Mouse (Mus musculus) monocyte, adult 5-6 weeks (primary cell): ENCODE results near the gene Hist1h1c. TPM values are rescaled to one million over a fixed set of nuclear protein-coding genes. Genes with fewer than 3 reads are reported as not detected.

Source experiments
- ATAC-seq: fragments of 153-309, 156-312 bp; replicated peaks from 2 replicates; pipeline ENCODE4 v1.8.0; 2017; ENCODE audit warnings: mild to moderate bottlenecking; ENCODE audit not compliant: low TSS enrichment, insufficient number of reproducible peaks, severe bottlenecking, poor library complexity, low FRiP score
- total RNA-seq: library from RNA; stranded (forward); fragments of 200-1000, 200-491, 200-594 nt; gene quantifications from 3 replicates; pipeline ENCODE4 v1.2.3, GENCODE M21; 2017

Gene Hist1h1c
- total RNA-seq, 1 experiment from 2014 or later = 677 TPM

DNA sequence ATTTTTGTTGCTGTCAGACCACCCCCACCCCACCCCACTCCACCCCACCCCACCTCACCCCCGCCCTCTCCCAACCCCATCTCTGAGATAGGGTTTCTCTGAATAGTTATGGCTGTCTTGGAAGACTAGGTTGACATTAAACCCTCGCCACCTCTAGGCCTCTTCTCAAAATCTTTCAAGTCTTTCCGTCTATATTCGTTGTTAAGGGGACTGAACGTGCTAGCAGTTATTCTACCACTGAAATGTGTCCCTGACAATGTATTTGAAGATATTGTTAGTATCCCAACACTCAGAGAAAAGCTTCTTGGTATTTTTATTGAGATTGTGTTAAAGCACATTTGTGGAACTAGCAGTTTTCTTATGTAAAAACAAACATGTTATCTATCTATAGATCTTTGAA is 2.3 kb downstream of the Hist1h1c start:
- no peak for ATAC-seq

DNA sequence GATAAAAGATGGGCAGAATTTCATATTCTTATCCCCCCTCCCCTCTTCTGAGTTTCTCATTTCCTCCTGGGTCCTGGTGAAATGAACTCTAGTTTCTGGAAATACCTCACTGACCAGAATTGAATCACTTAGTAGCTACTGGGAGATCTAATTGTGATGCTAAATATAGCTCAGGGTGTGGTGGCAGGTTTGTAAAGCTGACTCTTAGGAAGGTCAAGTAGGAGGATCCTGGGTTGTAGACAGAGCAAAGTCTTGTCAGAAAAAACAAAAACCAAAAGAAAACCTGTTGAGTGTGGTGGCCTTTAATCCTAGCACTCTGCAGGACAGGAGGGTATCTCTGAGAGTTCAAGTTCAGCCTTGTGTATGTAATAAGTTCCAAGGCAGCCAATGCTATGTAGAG is 3.4 kb downstream of the Hist1h1c start:
- ATAC-seq = no peak

DNA sequence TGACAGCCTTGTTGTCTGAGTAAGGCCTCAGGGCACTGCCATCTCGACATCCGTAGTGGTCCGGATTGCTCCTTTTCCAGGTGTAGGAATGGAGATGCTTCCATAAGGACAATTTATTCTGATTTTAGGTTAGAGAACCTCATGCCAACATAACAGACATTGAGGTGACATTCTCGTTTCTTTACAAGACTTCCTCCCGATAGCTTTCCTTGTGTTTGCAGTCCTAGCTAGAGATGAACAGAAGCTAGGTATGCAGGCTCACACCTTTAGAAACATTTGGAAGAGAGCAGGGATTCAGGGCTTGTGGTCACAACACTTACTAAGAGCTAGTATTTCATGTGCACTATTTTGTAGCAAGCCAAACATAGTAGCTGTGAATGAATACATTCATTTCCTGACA is 4.6 kb downstream of the Hist1h1c start:
- no peak for ATAC-seq

DNA sequence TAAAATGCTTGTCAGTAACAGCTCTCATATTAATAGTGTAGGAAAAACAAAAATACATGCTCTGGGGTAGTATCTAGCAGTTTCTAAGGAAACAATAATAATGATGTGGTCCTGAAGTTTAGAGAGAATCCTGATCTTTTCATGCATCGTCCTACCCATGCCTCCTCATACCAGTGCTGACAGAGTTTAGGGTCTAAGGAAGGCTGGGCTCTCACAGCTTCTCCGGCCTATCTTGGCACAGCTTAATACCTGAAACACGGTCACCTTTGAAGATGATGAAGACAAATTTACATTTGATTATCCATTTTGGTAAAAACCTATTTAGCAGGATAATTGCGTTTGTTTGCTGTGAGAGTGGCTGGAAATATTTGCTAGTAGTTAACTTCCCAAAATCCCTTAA is 5.4 kb downstream of the Hist1h1c start:
- ATAC-seq = no peak

DNA sequence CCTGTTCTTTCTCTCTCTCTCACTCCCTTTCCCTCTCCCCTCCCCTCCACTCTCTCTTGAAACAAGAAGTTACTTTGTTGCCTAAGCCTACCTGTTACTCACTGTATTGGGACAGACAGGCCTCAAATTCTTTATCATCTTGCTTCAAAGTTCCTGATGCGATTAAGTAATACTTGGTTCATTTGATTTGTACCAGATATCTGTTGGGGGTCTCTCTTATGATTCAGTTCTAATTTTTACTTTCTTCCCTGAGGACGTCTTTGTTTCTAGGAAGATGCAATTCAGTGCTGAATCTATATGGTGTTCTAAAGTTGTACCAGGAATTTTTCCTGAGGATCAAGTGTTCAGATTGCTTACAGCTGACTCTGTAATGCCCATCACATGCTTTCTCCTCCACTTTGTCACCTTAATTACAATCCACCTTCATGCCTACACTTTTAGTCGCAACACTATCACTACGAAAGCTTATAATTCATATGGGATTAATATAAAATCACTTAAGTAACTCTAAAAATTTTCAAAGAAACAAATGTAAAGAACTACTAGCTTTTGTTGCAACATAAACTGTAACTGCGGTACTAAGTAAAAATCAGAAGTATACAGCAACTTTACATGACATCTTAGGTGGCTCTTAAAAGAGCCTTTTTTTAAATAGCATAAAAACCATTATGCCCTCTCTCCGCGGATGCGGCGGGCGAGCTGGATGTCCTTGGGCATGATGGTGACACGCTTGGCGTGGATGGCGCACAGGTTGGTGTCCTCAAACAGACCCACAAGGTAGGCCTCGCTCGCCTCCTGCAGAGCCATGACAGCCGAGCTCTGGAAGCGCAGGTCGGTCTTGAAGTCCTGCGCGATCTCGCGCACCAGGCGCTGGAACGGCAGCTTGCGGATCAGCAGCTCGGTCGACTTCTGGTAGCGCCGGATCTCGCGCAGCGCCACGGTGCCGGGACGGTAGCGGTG is 6.1 kb downstream of the Hist1h1c start:
- no peak for ATAC-seq

DNA sequence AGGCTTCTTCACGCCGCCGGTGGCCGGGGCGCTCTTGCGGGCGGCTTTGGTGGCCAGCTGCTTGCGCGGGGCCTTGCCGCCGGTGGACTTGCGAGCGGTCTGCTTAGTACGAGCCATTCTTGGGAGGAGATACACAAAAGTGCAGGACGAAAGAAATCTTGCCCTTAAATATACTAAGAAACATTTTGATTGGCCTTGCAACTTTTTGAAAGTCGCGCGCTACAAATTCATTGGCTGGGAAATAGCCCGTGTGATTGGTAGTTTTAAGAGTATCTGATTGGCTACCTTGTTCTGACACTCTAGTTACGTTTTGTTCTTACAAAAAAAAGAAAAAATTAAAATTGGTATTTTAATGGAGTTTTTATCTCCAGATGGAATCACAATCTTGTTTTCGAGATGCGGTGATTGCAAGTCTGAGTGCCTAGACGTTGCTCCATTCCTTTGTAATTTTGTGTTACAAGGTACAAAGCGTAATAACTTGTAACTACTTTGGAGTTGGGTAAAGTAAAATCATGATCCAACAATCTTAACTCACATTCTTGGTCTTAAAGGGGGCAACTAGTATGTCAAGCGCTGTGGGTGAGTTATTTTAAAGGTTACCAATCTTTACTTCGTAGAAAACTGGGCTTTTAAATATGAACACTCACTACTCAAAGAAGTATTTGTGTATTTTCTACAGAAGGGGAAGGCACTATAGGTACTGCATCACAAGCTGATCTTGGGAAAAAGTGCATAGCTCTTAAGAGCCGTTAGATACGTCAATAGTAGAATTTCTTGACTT is 7.0 kb downstream of the Hist1h1c start, which contains the start of gene Hist1h3c:
Hist1h3c (minus strand) TSS at position 222 of the 781 bp plus-strand sequence.
- 0 out of 2 replicates have a peak, but pooled peaks have one; percentile 51 for ATAC-seq

DNA sequence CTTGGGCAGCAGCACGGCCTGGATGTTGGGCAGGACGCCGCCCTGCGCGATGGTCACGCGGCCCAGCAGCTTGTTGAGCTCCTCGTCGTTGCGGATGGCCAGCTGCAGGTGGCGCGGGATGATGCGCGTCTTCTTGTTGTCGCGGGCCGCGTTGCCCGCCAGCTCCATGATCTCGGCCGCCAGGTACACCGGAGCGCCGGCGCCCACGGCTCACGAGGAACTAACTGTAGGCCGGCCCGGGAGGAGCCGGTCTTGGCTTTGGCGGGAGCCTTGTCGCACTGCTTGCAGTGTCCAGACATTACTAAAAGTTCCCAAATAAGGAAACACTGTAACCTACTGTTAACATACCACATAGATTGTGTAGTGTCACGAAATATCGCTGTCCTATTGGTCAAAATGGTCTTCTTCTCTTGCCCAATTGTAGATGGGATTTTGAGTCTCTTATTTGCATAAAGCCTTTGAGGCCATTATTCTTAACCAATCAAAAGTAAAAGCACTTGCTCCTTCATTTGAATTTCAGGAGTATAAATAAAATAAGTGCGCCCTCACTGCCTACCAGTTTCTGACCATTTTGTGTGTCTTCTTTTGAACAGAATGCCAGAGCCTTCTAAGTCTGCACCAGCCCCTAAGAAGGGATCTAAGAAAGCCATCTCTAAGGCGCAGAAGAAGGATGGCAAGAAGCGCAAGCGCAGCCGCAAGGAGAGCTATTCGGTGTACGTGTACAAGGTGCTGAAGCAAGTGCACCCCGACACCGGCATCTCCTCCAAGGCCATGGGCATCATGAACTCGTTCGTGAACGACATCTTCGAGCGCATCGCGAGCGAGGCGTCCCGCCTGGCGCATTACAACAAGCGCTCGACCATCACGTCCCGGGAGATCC is 7.8 kb downstream of the Hist1h1c start, which contains the start of gene Hist1h2bb:
Hist1h2bb (plus strand) TSS at position 534 of the 880 bp plus-strand sequence.
- ATAC-seq = peak; percentile 91

DNA sequence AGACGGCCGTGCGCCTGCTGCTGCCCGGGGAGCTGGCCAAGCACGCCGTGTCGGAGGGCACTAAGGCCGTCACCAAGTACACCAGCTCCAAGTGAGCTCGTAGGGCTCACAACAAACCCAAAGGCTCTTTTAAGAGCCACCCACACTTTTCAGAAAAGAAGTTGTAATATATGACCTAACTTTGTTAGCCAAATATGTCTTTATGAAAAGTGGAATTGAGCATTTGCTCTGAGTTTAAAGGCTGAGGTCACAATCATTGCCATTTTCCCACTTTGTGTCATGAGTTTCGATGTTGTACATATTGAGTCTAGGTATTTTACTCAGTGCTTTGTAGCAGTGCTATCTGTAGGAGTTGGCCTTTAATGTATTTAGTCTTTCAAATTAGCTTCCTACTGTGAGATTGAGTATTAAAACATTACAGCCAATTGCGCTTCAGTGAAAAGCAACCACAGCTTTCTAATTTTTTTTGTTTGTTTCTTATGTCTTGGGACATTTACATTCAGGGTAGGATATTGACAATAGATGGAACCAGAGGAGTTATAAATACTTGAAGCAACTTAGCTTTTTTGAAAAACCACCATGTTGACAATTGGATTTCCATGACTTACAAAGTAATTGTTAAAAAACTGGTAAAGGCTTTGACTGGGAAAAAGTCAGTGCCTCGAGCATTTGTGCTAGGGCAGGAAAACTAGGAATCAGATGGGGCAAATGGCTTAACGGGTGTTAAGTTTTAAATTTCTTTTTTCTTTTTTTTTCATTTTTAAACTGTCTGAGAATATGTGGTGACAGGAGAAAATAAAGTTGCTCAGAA is 8.7 kb downstream of the Hist1h1c start:
- ATAC-seq = no peak

DNA sequence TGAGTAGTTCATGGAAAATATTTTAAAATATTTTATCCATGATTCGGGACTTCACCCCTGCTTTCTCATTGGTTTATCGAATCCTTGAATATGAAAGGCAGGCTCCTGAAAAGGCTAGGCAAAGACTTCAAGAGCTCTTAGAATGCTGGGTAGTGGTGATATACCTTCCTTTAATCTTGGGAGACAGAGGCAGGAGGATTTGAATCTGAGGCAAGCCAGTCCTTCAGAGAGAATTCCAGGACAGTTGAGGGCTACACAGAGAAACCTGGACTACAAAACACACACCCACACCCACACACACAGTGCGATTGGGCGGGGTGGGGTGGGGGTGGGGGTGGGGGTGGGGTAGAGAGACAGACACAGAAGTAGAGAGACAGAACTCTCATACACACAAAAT is 9.3 kb downstream of the Hist1h1c start:
- ATAC-seq = no peak

DNA sequence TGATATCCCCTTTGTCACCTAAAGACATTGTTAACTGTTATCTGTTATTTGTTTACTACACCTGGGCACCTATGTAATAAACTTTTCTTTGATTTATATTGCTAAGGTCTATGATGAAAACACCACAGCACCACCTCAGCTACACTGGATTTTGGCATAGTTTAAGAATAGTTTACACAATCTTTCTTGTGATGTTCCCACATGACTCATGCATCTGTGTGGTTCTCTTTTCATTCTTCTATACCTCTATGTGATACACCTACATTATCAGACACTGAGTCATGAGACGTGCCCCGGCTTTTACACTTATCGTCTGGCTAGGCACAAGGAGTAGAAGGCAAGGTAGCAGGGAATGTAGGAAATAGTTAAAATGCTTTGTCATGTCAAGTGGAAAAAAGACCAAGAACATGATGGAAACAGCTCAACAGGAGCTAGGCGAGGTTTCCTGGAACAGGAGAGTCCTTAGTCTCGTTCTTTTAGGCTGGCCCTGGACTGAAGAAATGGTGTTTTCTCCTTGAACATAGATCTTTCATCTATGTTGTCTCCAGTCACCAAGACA is 11.0 kb downstream of the Hist1h1c start:
- ATAC-seq = no peak

DNA sequence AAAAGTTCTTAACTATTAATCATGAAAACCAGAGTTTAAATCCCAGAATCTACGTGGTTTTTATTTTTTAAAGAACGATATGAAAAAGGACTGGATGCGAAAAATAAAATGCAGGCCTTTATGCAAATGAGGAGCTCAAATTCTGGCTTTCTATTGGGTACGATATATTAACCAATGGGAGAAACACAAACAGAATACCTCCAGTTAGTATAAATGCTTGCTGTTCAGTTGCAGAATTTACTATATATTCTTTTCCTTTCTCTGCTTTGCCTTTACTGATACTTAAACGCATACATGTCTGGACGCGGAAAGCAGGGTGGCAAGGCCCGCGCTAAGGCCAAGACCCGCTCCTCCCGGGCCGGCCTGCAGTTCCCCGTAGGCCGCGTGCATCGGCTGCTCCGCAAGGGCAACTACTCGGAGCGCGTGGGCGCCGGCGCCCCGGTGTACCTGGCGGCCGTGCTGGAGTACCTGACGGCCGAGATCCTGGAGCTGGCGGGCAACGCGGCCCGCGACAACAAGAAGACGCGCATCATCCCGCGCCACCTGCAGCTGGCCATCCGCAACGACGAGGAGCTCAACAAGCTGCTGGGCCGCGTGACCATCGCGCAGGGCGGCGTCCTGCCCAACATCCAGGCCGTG is 12.3 kb downstream of the Hist1h1c start, which contains the start of gene Hist1h2ab:
Hist1h2ab (plus strand) TSS at position 288 of the 639 bp plus-strand sequence.
- ATAC-seq = 0 out of 2 replicates have a peak, but pooled peaks have one; percentile 33

DNA sequence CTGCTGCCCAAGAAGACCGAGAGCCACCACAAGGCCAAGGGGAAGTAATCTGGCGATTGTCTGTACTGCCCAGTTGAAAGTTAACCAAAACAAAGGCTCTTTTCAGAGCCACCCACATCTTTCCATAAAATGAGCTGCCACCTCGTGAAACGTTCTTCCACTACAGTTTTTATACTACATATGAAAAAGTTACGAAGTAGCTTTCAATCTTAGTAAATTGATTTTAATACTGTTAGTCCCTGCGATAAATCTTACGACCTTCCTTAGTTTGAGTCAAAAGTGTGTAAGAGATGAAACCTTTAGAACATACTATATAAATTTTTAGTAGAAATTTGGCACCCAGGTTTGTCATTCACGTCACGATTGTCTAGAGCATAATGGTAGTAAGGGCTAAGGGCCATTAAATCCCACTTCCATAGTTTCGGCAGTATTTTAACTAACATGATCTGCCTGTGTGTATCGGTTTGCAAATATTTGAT is 12.9 kb downstream of the Hist1h1c start:
- no peak for ATAC-seq

DNA sequence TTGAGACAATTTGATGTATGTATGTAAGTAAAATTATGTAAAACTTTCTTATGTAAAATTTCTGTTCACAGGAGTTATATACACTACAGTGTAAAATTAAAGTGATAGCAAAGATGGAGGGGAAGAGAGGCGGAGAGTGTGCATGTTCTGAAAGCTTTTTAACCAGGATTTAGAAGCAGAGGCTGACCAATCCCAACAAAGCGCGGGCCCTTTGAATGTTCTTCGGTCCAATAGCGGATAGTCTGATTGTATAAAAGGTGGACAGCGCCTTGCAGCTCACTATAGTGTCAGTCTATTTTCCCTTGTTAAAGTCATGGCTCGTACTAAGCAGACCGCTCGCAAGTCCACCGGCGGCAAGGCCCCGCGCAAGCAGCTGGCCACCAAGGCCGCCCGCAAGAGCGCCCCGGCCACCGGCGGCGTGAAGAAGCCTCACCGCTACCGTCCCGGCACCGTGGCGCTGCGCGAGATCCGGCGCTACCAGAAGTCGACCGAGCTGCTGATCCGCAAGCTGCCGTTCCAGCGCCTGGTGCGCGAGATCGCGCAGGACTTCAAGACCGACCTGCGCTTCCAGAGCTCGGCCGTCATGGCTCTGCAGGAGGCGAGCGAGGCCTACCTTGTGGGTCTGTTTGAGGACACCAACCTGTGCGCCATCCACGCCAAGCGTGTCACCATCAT is 13.6 kb downstream of the Hist1h1c start, which contains the start of gene Hist1h3b:
Hist1h3b (plus strand) TSS at position 201 of the 675 bp plus-strand sequence.
- peak; percentile 72 for ATAC-seq

DNA sequence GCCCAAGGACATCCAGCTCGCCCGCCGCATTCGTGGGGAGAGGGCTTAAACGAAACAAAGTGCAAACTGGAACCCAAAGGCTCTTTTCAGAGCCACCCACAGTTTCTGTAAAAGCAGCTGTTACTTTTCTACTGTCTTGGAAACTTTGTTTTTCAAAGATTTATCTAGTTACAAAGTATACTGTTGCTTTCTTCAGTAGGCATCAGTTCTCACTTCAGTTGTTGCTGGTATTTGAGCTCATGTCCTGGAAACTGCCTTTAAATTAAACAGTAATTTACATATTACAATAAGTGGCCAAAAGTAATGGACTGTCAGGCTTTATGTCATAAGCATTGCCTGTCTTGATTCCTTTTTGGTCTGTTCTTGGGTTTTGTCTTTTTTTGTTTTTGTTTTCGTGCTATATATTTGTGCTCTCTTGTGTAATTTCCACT is 14.1 kb downstream of the Hist1h1c start:
- no peak for ATAC-seq

DNA sequence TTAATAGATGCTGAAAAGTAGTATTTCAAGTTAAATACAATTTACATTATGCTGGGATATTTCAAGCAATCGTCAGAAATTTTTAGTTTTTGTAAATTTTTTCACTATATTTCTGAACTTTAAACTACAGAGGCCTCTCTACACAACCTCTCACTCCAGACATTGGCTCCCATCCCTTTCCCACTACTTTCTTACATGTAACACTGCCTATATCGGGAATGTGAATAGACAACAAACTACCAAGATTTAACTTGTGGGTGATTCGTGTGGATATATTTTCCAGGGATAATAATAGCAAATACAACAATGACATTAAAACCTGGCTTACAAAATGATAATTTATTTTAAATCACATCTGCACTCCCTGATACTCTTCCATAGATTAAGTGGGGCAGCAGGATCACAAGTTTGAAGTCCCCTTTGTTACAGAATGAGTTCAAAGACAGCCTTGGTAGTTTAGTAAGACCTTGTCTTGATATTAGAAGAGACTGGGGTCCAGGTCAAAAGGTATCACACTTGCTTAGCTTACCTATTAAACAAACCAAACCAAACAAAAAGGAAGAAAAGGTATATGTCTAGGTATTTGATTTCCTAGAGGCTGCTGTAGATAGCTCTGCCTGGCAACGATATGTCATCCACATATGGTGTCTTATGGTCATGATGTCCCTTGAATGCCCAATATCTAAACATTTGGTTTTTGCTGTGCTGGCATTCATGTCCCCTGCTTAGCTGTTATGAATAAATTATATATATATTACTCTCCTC is 14.9 kb downstream of the Hist1h1c start:
- no peak for ATAC-seq
